Mouse (Mus musculus) megakaryocyte progenitor cell, adult 5-6 weeks (primary cell): ENCODE measurements around the gene Dnah10. TPM values are rescaled to one million over a fixed set of nuclear protein-coding genes. Genes with fewer than 3 reads are reported as not detected.

Experiments
- ATAC-seq: replicated peaks from 2 replicates; pipeline ENCODE4 v1.8.0; 2016; ENCODE audit warnings: mild to moderate bottlenecking, moderate TSS enrichment, inconsistent platforms; ENCODE audit not compliant: poor library complexity
- total RNA-seq, 2 experiments: library from RNA; stranded (forward) in 1 of 2; stranded (reverse) in 1 of 2; fragments of 157-497, 149-512 nt in 1 of 2; fragments of 200-1000 nt in 1 of 2; gene quantifications; 2 replicates each; pipeline versions ENCODE4 v1.2.3 to v1.2.4; 2015 to 2017

Dnah10 gene
- total RNA-seq, 2 experiments from 2014 or later, result not detected

GRCm38 (mm10) chr5:124862013-124862866 lies 137.4 kb downstream of the Dnah10 start, which contains the start of the genes Ccdc92 and Zfp664:
TSS of gene Ccdc92 (minus strand) at chr5:124862424.
TSS of gene Zfp664 (plus strand) at chr5:124862691.
- ATAC-seq, result peak; percentile 96

GRCm38 (mm10) chr5:124862871-124863741 lies 138.2 kb downstream of the Dnah10 start:
- ATAC-seq, result no peak

- ATAC-seq, result peak; percentile 87
Observed at GRCm38 (mm10) chr5:124868981-124869380, 144.1 kb downstream of the Dnah10 start.

GRCm38 (mm10) chr5:124872033-124872432 lies 147.1 kb downstream of the Dnah10 start:
- no peak for ATAC-seq

- peak; percentile 72 for ATAC-seq
Observed at GRCm38 (mm10) chr5:124873096-124873495, 148.2 kb downstream of the Dnah10 start.

- ATAC-seq, result no peak
Observed at GRCm38 (mm10) chr5:124873890-124874601, 149.2 kb downstream of the Dnah10 start.

- no peak for ATAC-seq
Observed at GRCm38 (mm10) chr5:124879251-124879650, 154.4 kb downstream of the Dnah10 start.

GRCm38 (mm10) chr5:124879801-124880200 lies 154.9 kb downstream of the Dnah10 start:
- no peak for ATAC-seq

- no peak for ATAC-seq
Observed at GRCm38 (mm10) chr5:124883877-124884276, 159.0 kb downstream of the Dnah10 start.

Other genes starting within 250 kb of the Dnah10 start
- 49.0 and 63.6 TPM in 2 replicates for gene Rilpl2, start 246.7 kb upstream of the Dnah10 start, total RNA-seq (2015)
- 45.2 and 50.1 TPM in 2 replicates for gene Rilpl2, start 246.7 kb upstream of the Dnah10 start, total RNA-seq (2017)
- gene Snrnp35, start 242.0 kb upstream of the Dnah10 start, total RNA-seq (2015), result 2.8 and 6.4 TPM in 2 replicates
- 5.4 and 9.0 TPM in 2 replicates for gene Snrnp35, start 242.0 kb upstream of the Dnah10 start, total RNA-seq (2017)
- 0.54 TPM in 1 of 2 replicates, not detected in the other for gene Rilpl1, start 193.7 kb upstream of the Dnah10 start, total RNA-seq (2015)
- gene Rilpl1, start 193.7 kb upstream of the Dnah10 start, total RNA-seq (2017), result 0.21 and 0.61 TPM in 2 replicates
- 851 and 960 TPM in 2 replicates for gene Tmed2, start 184.4 kb upstream of the Dnah10 start, total RNA-seq (2015)
- 795 and 1,001 TPM in 2 replicates for gene Tmed2, start 184.4 kb upstream of the Dnah10 start, total RNA-seq (2017)
- 13.7 and 15.3 TPM in 2 replicates for gene Ddx55, start 172.2 kb upstream of the Dnah10 start, total RNA-seq (2015)
- 15.2 and 15.7 TPM in 2 replicates for gene Ddx55, start 172.2 kb upstream of the Dnah10 start, total RNA-seq (2017)
- 45.9 and 53.7 TPM in 2 replicates for gene Eif2b1, start 146.0 kb upstream of the Dnah10 start, total RNA-seq (2015)
- 26.1 and 40.1 TPM in 2 replicates for gene Eif2b1, start 146.0 kb upstream of the Dnah10 start, total RNA-seq (2017)
- 13.8 and 16.2 TPM in 2 replicates for gene Gtf2h3, start 145.9 kb upstream of the Dnah10 start, total RNA-seq (2015)
- 29.7 and 37.5 TPM in 2 replicates for gene Gtf2h3, start 145.9 kb upstream of the Dnah10 start, total RNA-seq (2017)
- 13.8 and 14.0 TPM in 2 replicates for gene Atp6v0a2, start 96.5 kb upstream of the Dnah10 start, total RNA-seq (2015)
- 13.5 and 15.4 TPM in 2 replicates for gene Atp6v0a2, start 96.5 kb upstream of the Dnah10 start, total RNA-seq (2017)
- gene Ccdc92, start 137.3 kb downstream of the Dnah10 start, total RNA-seq (2015), result not detected in 2 replicates
- gene Ccdc92, start 137.3 kb downstream of the Dnah10 start, total RNA-seq (2017), result 0.21 TPM in 1 of 2 replicates, not detected in the other
- 8.5 TPM in 2 replicates for gene Zfp664, start 137.6 kb downstream of the Dnah10 start, total RNA-seq (2015)
- gene Zfp664, start 137.6 kb downstream of the Dnah10 start, total RNA-seq (2017), result 7.8 and 13.3 TPM in 2 replicates